Mouse (Mus musculus) midbrain, embryonic 16.5 days (tissue): Measurements from ENCODE around the gene Stambpl1. TPM values are rescaled to one million over a fixed set of nuclear protein-coding genes. Genes with fewer than 3 reads are reported as not detected.

Experiments used
- ATAC-seq: fragments of 200-750 bp; cut with Nextera tagmentation; 2 replicates; pipeline ENCODE4 v1.8.0; 2017; ENCODE audit warnings: moderate TSS enrichment
- H3K27ac ChIP-seq: fragments of 300-500 bp; sonication (generic); 2 replicates; pipeline ENCODE4 v1.5.1; 2014; ENCODE audit warnings: mild to moderate bottlenecking, low read length, mixed read lengths
- H3K27me3 ChIP-seq: fragments of 300-500 bp; sonication (generic); 2 replicates; pipeline ENCODE4 v1.6.1; 2014; ENCODE audit warnings: low read depth, low read length, mixed read lengths; ENCODE audit not compliant: control insufficient read depth, insufficient read depth
- H3K36me3 ChIP-seq: fragments of 300-500 bp; sonication (generic); 2 replicates; pipeline ENCODE4 v1.6.1; 2014; ENCODE audit warnings: mild to moderate bottlenecking, low read length, moderate library complexity, mixed read lengths; ENCODE audit not compliant: control insufficient read depth, insufficient read depth
- H3K4me1 ChIP-seq: fragments of 300-500 bp; sonication (generic); 2 replicates; pipeline ENCODE4 v1.6.1; 2014; ENCODE audit warnings: mild to moderate bottlenecking, low read length, mixed read lengths; ENCODE audit not compliant: control insufficient read depth, insufficient read depth
- H3K4me2 ChIP-seq: fragments of 300-500 bp; sonication (generic); 2 replicates; pipeline ENCODE4 v1.6.1; 2014; ENCODE audit warnings: mild to moderate bottlenecking, low read length, mixed read lengths
- H3K4me3 ChIP-seq: fragments of 300-500 bp; sonication (generic); 2 replicates; pipeline ENCODE4 v1.5.1; 2014; ENCODE audit warnings: low read depth, mild to moderate bottlenecking, low read length, moderate library complexity, mixed read lengths
- H3K9ac ChIP-seq: fragments of 300-500 bp; sonication (generic); 2 replicates; pipeline ENCODE4 v1.6.1; 2014; ENCODE audit warnings: low read depth, low read length, mixed read lengths
- H3K9me3 ChIP-seq: fragments of 300-500 bp; sonication (generic); replicated peaks from 2 replicates; pipeline ENCODE4 v1.6.1; 2014; ENCODE audit warnings: mild to moderate bottlenecking, low read length, mixed read lengths; ENCODE audit not compliant: control insufficient read depth, poor library complexity, severe bottlenecking
- WGBS: fragments of 180-500 bp; shearing (Covaris S2); extraction: QIAGEN DNeasy Blood & Tissue Kit; methylation state at CpG from one replicate; pipeline ENCODE4 v1.1.7; 2014; 5-methylcytosine and 5-hydroxymethylcytosine counted together
- polyA plus RNA-seq: library from polyadenylated mRNA; unstranded; fragments of >200 nt; fragmentation: Nextera tagmentation; extraction: Ambion mirVana; gene quantifications from 2 replicates; pipeline ENCODE4 v1.2.1, GENCODE M21; 2015

Stambpl1 gene
- polyA plus RNA-seq, 1 experiment from 2014 or later: 22.8 TPM

DNA sequence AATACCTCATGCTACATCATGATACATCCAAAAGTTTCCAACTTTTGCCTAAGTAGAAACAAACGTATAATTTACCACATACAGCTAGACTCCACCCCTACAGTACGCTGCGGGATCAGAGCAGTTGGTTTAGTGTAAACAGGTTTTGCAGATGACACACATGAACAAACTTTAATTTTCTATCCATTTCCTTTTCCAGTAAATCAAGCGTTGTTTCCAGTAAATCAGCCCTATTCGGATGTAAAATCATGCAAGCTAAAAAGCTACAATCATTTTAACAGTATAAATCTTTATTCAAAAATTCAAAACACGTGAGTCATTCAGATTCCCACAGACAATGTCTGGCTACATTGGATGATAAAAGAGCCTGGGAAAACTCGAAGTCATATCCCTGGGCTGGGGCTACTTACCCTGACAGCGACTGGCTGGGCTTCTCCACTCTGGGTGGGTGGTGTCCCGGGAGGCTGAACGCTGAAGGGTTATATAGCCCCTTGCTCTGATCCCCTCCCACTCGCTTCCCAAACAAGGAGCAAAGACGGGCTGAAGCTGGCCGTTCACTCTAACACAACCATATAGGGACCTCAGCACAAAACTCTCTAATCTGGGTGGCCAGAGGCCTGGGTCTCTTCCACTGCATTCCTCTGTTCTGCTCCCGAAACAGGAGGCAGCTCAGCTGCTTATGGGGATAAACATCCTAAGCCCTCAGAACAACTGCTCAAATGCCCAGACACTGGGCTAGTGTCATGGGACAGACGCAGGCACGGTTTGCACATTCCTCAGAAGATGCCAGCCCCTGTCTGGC, 63.1 kb downstream of the Stambpl1 start, which contains the start of gene Acta2:
TSS of gene Acta2 (minus strand) at position 711 of the 802 bp plus-strand sequence.
- no peak within 1 kb of the TSS for H3K4me3 ChIP-seq
- no peak for ATAC-seq
- H3K36me3 ChIP-seq: no peaks in the 10 kb centered on the region
- H3K9ac ChIP-seq: no peak within 1 kb of the TSS
- WGBS: 67% methylated on average over 16 of the region's 16 CpGs
- no peak within 1 kb of the TSS for H3K27ac ChIP-seq
- no peaks in the 10 kb centered on the region for H3K27me3 ChIP-seq
- no peaks in the 10 kb centered on the region for H3K9me3 ChIP-seq
- H3K4me1 ChIP-seq: no peaks in the 10 kb centered on the region
- H3K4me2 ChIP-seq: no peak within 1 kb of the TSS

GRCm38 (mm10) chr19:34256149-34256548, 64.1 kb downstream of the Stambpl1 start:
- H3K4me3 ChIP-seq: no peak overlapping the region
- H3K27me3 ChIP-seq: no peaks in the 10 kb centered on the region
- H3K36me3 ChIP-seq: no peaks in the 10 kb centered on the region
- no peaks in the 10 kb centered on the region for H3K9me3 ChIP-seq
- no peak overlapping the region for H3K4me2 ChIP-seq
- no peak overlapping the region for H3K9ac ChIP-seq
- H3K27ac ChIP-seq: no peak overlapping the region
- WGBS: 85% methylated on average over 5 of the region's 5 CpGs
- H3K4me1 ChIP-seq: no peaks in the 10 kb centered on the region
- ATAC-seq: no peak

GRCm38 (mm10) chr19:34256936-34257335, 64.9 kb downstream of the Stambpl1 start:
- 96% methylated on average over 2 of the region's 2 CpGs for WGBS
- no peak for ATAC-seq
- H3K9me3 ChIP-seq: no peaks in the 10 kb centered on the region
- no peak overlapping the region for H3K4me3 ChIP-seq
- H3K36me3 ChIP-seq: no peaks in the 10 kb centered on the region
- no peaks in the 10 kb centered on the region for H3K27me3 ChIP-seq
- no peaks in the 10 kb centered on the region for H3K4me1 ChIP-seq
- no peak overlapping the region for H3K9ac ChIP-seq
- no peak overlapping the region for H3K4me2 ChIP-seq
- no peak overlapping the region for H3K27ac ChIP-seq

DNA sequence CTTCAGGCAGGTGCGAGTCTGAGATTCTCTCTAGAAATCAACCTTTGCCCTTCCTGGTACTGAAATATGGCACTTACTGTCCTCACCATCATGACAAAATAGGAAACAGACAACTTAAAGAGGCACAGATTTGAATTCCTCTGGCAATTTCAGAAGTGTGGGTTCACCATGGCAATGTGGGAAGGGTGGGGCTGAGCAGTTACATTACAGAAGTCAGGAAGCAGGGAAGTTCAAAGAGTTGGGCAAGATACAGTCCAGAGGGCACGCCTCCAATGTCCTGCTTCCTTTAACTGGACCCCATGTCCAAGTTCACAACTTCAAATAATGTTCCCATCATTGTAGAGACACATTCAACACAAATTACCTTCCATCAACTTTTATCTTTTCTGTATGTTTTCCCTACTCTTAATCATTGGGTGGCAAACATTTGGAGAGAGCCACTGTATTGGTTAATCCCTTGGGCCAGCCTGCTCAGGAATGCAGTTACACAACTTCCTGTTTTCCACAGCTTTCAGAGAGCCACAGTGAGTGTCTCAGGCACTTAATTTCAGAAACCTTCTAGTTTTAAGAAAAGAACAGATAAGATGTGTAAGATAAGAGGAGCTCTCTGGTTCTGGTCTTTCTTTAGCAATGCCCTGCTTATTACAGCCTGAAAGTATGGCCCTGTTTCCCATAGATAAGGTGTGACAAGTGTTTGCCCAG, 70.4 kb downstream of the Stambpl1 start:
- no peak for ATAC-seq
- no peak overlapping the region for H3K4me3 ChIP-seq
- H3K4me2 ChIP-seq: no peak overlapping the region
- no peaks in the 10 kb centered on the region for H3K9me3 ChIP-seq
- 79% methylated on average over 2 of the region's 2 CpGs for WGBS
- no peak overlapping the region for H3K27ac ChIP-seq
- no peaks in the 10 kb centered on the region for H3K27me3 ChIP-seq
- H3K4me1 ChIP-seq: no peaks in the 10 kb centered on the region
- H3K36me3 ChIP-seq: no peaks in the 10 kb centered on the region
- no peak overlapping the region for H3K9ac ChIP-seq

DNA sequence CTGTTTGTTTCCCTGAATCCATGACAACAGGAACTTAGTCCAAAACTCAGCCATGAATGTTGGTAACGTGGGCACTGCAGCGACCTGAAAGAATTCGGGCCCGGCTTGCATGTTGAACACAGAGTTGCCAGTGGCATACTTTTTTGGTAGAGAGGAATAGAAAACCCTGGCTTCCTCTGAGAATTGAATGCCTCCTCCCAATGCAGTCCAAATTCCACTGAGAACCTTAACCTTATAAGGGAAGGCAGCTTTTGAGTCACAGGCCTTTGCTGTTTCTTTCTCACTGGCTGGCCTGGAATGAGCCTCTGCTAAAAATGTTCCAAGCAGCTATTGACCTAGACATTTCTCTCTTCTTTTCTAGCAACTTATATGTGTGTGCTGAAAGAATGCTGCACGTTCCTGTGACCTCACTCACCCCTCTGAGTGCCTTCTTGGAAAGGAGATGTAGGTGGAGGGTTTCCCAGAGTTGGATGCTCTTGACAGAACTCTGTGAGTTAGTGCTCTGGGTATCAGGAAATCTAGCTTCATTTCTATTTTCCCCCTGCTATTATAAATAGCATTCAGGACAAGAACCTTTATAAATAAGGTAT, 73.7 kb downstream of the Stambpl1 start:
- 73% methylated on average over 5 of the region's 5 CpGs for WGBS

DNA sequence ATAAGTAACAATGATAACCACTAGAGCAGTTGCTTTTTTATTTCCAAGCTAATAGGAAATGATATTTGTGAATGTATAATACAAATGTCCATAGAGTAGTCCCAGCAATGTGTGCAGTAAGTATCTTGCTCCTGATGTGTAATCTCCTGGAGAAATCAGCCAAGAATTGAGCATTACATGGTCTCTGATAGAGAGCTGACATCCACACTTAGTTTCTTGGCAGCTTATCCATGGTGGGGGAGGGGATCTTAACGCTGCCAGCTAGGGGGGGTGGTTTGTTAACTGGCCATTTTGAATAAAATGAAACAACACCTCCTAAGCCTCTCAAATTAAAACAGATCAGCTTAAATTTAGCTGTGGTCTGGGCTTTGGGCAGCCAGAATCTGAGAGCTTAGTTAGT, 77.0 kb downstream of the Stambpl1 start:
- H3K27ac ChIP-seq: no peak overlapping the region
- H3K9me3 ChIP-seq: no peaks in the 10 kb centered on the region
- no peaks in the 10 kb centered on the region for H3K27me3 ChIP-seq
- H3K4me3 ChIP-seq: no peak overlapping the region
- H3K36me3 ChIP-seq: no peaks in the 10 kb centered on the region
- 37% methylated on average over 1 of the region's 1 CpGs for WGBS
- no peak for ATAC-seq
- no peak overlapping the region for H3K4me2 ChIP-seq
- H3K4me1 ChIP-seq: no peaks in the 10 kb centered on the region
- no peak overlapping the region for H3K9ac ChIP-seq

More for the DNA sequence above, 73.7 kb downstream of the Stambpl1 start:
- no peaks in the 10 kb centered on the region for H3K9me3 ChIP-seq
- no peak overlapping the region for H3K27ac ChIP-seq
- no peak overlapping the region for H3K4me2 ChIP-seq
- no peaks in the 10 kb centered on the region for H3K27me3 ChIP-seq
- no peaks in the 10 kb centered on the region for H3K4me1 ChIP-seq
- ATAC-seq: no peak
- H3K4me3 ChIP-seq: no peak overlapping the region
- H3K9ac ChIP-seq: no peak overlapping the region
- H3K36me3 ChIP-seq: no peaks in the 10 kb centered on the region

GRCm38 (mm10) chr19:34270106-34270726, 78.2 kb downstream of the Stambpl1 start:
- no peaks in the 10 kb centered on the region for H3K27me3 ChIP-seq
- no peak overlapping the region for H3K4me3 ChIP-seq
- H3K9me3 ChIP-seq: no peaks in the 10 kb centered on the region
- no peak overlapping the region for H3K4me2 ChIP-seq
- no peaks in the 10 kb centered on the region for H3K4me1 ChIP-seq
- H3K36me3 ChIP-seq: no peaks in the 10 kb centered on the region
- 90% methylated on average over 11 of the region's 11 CpGs for WGBS
- H3K9ac ChIP-seq: no peak overlapping the region
- ATAC-seq: no peak
- H3K27ac ChIP-seq: no peak overlapping the region

GRCm38 (mm10) chr19:34270824-34271464, 78.9 kb downstream of the Stambpl1 start:
- no peak overlapping the region for H3K4me2 ChIP-seq
- WGBS: 97% methylated on average over 13 of the region's 13 CpGs
- H3K9me3 ChIP-seq: no peaks in the 10 kb centered on the region
- H3K4me1 ChIP-seq: no peaks in the 10 kb centered on the region
- H3K27ac ChIP-seq: no peak overlapping the region
- H3K36me3 ChIP-seq: no peaks in the 10 kb centered on the region
- no peak overlapping the region for H3K9ac ChIP-seq
- no peaks in the 10 kb centered on the region for H3K27me3 ChIP-seq
- ATAC-seq: no peak
- no peak overlapping the region for H3K4me3 ChIP-seq
